Mouse (Mus musculus) limb, embryonic 12.5 days (tissue): Measurements from ENCODE around the gene Fem1a. TPM values are rescaled to one million over a fixed set of nuclear protein-coding genes. Genes with fewer than 3 reads are reported as not detected.
A peak's percentile ranks its signal among the peaks of the same experiment; 100 is the strongest.

ENCODE experiments used
- ATAC-seq: fragments of 200-750 bp; cut with Nextera tagmentation; 2 replicates; pipeline ENCODE4 v1.8.0; 2017; ENCODE audit warnings: low read depth, moderate TSS enrichment; ENCODE audit not compliant: insufficient number of reproducible peaks, insufficient read depth, low FRiP score, low TSS enrichment
- H3K27ac ChIP-seq: fragments of 300-500 bp; sonication (generic); 2 replicates; pipeline ENCODE4 v1.5.1; 2016; ENCODE audit warnings: mild to moderate bottlenecking, moderate library complexity
- H3K27me3 ChIP-seq: fragments of 300-500 bp; sonication (generic); 2 replicates; pipeline ENCODE4 v1.6.1; 2016; ENCODE audit warnings: mild to moderate bottlenecking, moderate library complexity
- H3K36me3 ChIP-seq: fragments of 300-500 bp; sonication (generic); 2 replicates; pipeline ENCODE4 v1.6.1; 2016; ENCODE audit warnings: mild to moderate bottlenecking, moderate library complexity
- H3K4me1 ChIP-seq: fragments of 300-500 bp; sonication (generic); replicated peaks from 2 replicates; pipeline ENCODE4 v1.6.1; 2016
- H3K4me2 ChIP-seq: fragments of 300-500 bp; sonication (generic); 2 replicates; pipeline ENCODE4 v1.6.1; 2016; ENCODE audit warnings: mild to moderate bottlenecking, moderate library complexity
- H3K4me3 ChIP-seq: fragments of 300-500 bp; sonication (generic); replicated peaks from 2 replicates; pipeline ENCODE4 v1.5.1; 2016; ENCODE audit warnings: mild to moderate bottlenecking
- H3K9ac ChIP-seq: fragments of 300-500 bp; sonication (generic); replicated peaks from 2 replicates; pipeline ENCODE4 v1.6.1; 2016; ENCODE audit warnings: mild to moderate bottlenecking, moderate library complexity
- H3K9me3 ChIP-seq: fragments of 300-500 bp; sonication (generic); 2 replicates; pipeline ENCODE4 v1.6.1; 2016; ENCODE audit warnings: mild to moderate bottlenecking, moderate library complexity
- WGBS: fragments of 180-500 bp; shearing (Covaris S2); methylation state at CpG from one replicate; pipeline ENCODE4 v1.1.7; 2016; 5-methylcytosine and 5-hydroxymethylcytosine counted together
- polyA plus RNA-seq: library from polyadenylated mRNA; unstranded; fragments of >200 nt; fragmentation: Nextera tagmentation; extraction: Ambion mirVana; gene quantifications from 2 replicates; pipeline ENCODE4 v1.2.1, GENCODE M21; 2016

The Fem1a gene
- polyA plus RNA-seq = 13.4 and 14.6 TPM in 2 replicates

- Histone ChIP-seq H3K4me1 (peaks cover 37% of the 10 kb centered on the region), H3K9me3 (no peaks in the 10 kb centered on the region), H3K27ac (peak within 1 kb of the TSS; percentile 87), H3K4me3 (peak within 1 kb of the TSS; percentile 72), H3K9ac (peak within 1 kb of the TSS; percentile 65), H3K4me2 (peak within 1 kb of the TSS; percentile 96), H3K27me3 (no peaks in the 10 kb centered on the region), H3K36me3 (peaks cover 37% of the 10 kb centered on the region)
- WGBS = under 1% methylated on average over 28 of the region's 28 CpGs
- ATAC-seq = peak; percentile 89
These were observed at the start of gene Fem1a for GRCm38 (mm10) chr17:56256239-56256881. TSS of gene Fem1a (plus strand) at chr17:56256810.

- H3K4me1 ChIP-seq = no peaks in the 10 kb centered on the region
- H3K9me3 ChIP-seq = no peaks in the 10 kb centered on the region
- no peak overlapping the region for H3K9ac ChIP-seq
- peaks cover 99% of the 10 kb centered on the region for H3K36me3 ChIP-seq
- no peak for ATAC-seq
- 87% methylated on average over 6 of the region's 6 CpGs for WGBS
- no peak overlapping the region for H3K4me2 ChIP-seq
- H3K4me3 ChIP-seq = no peak overlapping the region
- H3K27me3 ChIP-seq = no peaks in the 10 kb centered on the region
- no peak overlapping the region for H3K27ac ChIP-seq
These were observed 49.5 kb upstream of the Fem1a start for GRCm38 (mm10) chr17:56206986-56207674.

DNA sequence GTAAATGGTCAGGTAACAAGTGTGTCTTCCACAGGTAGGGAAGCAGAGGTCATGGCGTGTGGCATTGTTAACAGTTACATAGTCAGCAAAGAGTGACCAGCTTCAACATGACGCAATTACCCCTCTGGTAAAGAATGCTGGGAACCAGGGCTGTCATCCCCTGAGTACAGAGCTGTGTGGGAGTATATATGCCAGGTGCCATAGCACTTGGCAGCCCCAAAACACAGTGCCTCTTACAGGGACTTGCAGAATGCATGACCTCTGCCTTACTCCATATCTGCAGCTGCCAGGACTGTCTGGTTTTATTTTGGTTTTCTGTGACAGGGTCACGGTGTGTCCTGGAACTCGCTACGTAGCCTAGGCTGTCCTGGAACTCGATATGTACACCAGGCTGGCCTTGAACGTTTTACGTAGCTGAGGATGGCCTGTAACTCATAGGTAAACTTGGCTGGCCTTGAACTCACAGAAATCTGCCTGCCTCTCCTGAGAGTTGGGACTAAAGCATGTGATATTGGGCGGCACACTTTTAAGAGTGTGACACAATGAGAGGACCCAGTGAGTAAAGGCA lies 48.6 kb upstream of the Fem1a start:
- no peak overlapping the region for H3K27ac ChIP-seq
- no peaks in the 10 kb centered on the region for H3K9me3 ChIP-seq
- no peaks in the 10 kb centered on the region for H3K27me3 ChIP-seq
- H3K4me1 ChIP-seq = no peaks in the 10 kb centered on the region
- H3K4me2 ChIP-seq = no peak overlapping the region
- H3K4me3 ChIP-seq = no peak overlapping the region
- ATAC-seq = no peak
- H3K36me3 ChIP-seq = peaks cover 93% of the 10 kb centered on the region
- 92% methylated on average over 9 of the region's 9 CpGs for WGBS
- H3K9ac ChIP-seq = no peak overlapping the region

- Histone ChIP-seq H3K9ac (no peak overlapping the region), H3K4me2 (no peak overlapping the region), H3K27me3 (no peaks in the 10 kb centered on the region), H3K36me3 (peaks cover 85% of the 10 kb centered on the region), H3K9me3 (no peaks in the 10 kb centered on the region), H3K4me1 (no peaks in the 10 kb centered on the region), H3K4me3 (no peak overlapping the region), H3K27ac (no peak overlapping the region)
- WGBS = 90% methylated on average over 3 of the region's 3 CpGs
- ATAC-seq = no peak
These were observed 47.8 kb upstream of the Fem1a start for GRCm38 (mm10) chr17:56208821-56209220.

DNA sequence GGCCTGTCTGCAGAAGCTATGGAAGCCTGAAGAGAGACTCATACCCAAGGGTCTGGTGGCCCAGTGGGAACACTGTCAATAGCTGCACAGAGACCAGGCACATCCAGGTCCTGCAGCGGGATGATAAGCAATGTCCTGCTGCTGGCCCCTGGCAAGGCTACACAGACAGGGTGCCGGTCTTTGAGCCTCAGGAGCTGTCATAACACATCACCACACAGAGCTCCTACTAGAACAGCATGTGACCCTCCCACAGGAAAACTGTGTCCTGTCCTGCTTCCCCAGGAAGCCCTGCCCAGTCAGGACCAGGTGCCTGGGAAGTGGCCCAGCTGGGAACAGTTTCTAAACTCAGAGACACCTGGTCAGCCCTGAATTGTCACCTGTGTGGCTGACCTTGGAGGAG lies 45.5 kb upstream of the Fem1a start:
- H3K4me3 ChIP-seq = no peak overlapping the region
- no peaks in the 10 kb centered on the region for H3K4me1 ChIP-seq
- H3K27ac ChIP-seq = no peak overlapping the region
- H3K36me3 ChIP-seq = peaks cover 70% of the 10 kb centered on the region
- no peak for ATAC-seq
- no peaks in the 10 kb centered on the region for H3K27me3 ChIP-seq
- H3K4me2 ChIP-seq = no peak overlapping the region
- H3K9me3 ChIP-seq = no peaks in the 10 kb centered on the region
- no peak overlapping the region for H3K9ac ChIP-seq
- WGBS = 90% methylated on average over 2 of the region's 2 CpGs

DNA sequence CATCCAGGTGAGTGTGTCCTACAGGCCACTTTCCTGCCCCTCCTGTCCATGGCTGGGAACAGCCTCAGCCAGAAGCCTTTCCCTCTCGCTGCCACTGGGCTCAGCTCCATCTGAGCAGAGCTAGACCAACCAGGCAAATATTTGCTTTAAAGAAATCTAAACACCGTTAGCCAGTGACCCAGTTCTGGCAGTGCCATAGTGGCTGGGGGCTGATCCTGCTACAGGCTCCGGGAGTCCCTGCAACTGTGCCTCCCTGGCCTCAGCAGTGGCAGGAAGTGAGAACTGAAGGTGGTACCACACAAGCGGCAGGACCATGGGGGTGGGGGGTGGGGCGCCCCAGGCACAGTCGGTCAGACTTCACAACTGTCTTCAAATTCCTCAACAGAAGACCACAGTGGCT lies 43.9 kb upstream of the Fem1a start:
- no peak for ATAC-seq
- peaks cover 55% of the 10 kb centered on the region for H3K36me3 ChIP-seq
- peaks cover 13% of the 10 kb centered on the region for H3K4me1 ChIP-seq
- H3K27me3 ChIP-seq = no peaks in the 10 kb centered on the region
- no peaks in the 10 kb centered on the region for H3K9me3 ChIP-seq
- 57% methylated on average over 6 of the region's 6 CpGs for WGBS
- H3K9ac ChIP-seq = no peak overlapping the region
- H3K27ac ChIP-seq = no peak overlapping the region
- H3K4me2 ChIP-seq = no peak overlapping the region
- H3K4me3 ChIP-seq = no peak overlapping the region

DNA sequence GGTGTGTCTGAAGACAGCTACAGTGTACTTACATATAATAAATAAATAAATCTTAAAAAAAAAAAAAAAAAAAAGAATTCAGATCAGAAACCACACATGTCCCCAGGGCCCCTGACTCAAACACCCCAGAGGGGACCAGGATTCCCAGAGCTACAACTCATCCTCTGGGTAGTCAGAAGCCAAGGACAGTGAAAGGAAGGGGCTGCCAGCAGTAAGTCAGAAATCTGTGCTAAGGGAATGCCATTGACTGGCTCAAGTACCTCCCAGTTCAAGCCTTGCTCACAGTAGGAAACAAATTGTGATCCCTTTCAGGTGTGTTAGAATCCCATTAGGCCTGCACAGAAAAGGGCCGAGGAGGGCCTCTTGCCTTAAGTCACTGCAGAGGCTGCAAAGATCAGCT lies 42.4 kb upstream of the Fem1a start:
- no peak overlapping the region for H3K4me2 ChIP-seq
- no peak overlapping the region for H3K9ac ChIP-seq
- WGBS = 76% methylated on average over 1 of the region's 1 CpGs
- H3K4me1 ChIP-seq = peaks cover 18% of the 10 kb centered on the region
- ATAC-seq = no peak
- H3K9me3 ChIP-seq = no peaks in the 10 kb centered on the region
- no peaks in the 10 kb centered on the region for H3K27me3 ChIP-seq
- H3K4me3 ChIP-seq = no peak overlapping the region
- H3K36me3 ChIP-seq = peaks cover 39% of the 10 kb centered on the region
- H3K27ac ChIP-seq = no peak overlapping the region

DNA sequence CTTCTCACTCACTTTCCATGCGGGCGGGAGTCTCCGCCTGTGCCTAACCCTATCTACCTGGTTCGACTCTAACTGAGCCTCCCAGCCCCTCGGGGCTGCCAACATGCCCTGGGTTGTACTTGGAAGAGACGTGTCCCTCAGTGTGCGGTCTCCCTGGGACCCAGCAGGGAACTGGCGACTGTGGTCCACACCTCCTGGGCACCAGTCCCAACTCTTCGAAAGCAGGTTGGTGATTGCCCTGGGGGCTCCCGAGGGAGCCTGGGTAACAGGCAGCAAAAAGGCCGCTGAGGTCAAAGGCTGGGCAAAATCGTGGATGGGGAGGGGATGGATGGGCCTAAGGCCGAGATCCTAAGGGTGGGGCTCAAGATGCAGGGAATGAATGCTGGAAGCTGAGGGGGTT lies 38.9 kb upstream of the Fem1a start:
- Histone ChIP-seq H3K4me3 (peak overlapping the region; percentile 98), H3K36me3 (peaks cover 8% of the 10 kb centered on the region), H3K27ac (no peak overlapping the region), H3K9ac (peak overlapping the region; percentile 90), H3K4me2 (peak overlapping the region; percentile 83), H3K27me3 (peaks cover 2% of the 10 kb centered on the region; the same call in 1 of the 2 replicates), H3K9me3 (no peaks in the 10 kb centered on the region), H3K4me1 (peaks cover 18% of the 10 kb centered on the region)
- no peak for ATAC-seq
- 67% methylated on average over 13 of the region's 13 CpGs for WGBS

GRCm38 (mm10) chr17:56218377-56219191 lies 38.0 kb upstream of the Fem1a start, which contains the start of gene Dpp9:
TSS of gene Dpp9 (minus strand) at chr17:56218905.
- peak within 1 kb of the TSS; percentile 90 for H3K27ac ChIP-seq
- H3K4me1 ChIP-seq = peaks cover 18% of the 10 kb centered on the region
- peak within 1 kb of the TSS; percentile 83 for H3K4me2 ChIP-seq
- H3K27me3 ChIP-seq = peaks cover 3% of the 10 kb centered on the region; the same call in 1 of the 2 replicates
- H3K36me3 ChIP-seq = peaks cover 8% of the 10 kb centered on the region
- peak; percentile 99 for ATAC-seq
- no peaks in the 10 kb centered on the region for H3K9me3 ChIP-seq
- peak within 1 kb of the TSS; percentile 90 for H3K9ac ChIP-seq
- WGBS = 1% methylated on average over 59 of the region's 78 CpGs
- peak within 1 kb of the TSS; percentile 98 for H3K4me3 ChIP-seq

- Histone ChIP-seq H3K27me3 (peaks cover 3% of the 10 kb centered on the region; the same call in 1 of the 2 replicates), H3K4me3 (peak overlapping the region; percentile 98), H3K27ac (peak overlapping the region; percentile 56; the same call in 1 of the 2 replicates), H3K4me1 (peaks cover 18% of the 10 kb centered on the region), H3K9me3 (no peaks in the 10 kb centered on the region), H3K4me2 (peak overlapping the region; percentile 83), H3K9ac (peak overlapping the region; percentile 90), H3K36me3 (peaks cover 7% of the 10 kb centered on the region)
- ATAC-seq = peak; percentile 45; the same call in 1 of the 2 replicates
- WGBS = 48% methylated on average over 12 of the region's 12 CpGs
These were observed 37.4 kb upstream of the Fem1a start for GRCm38 (mm10) chr17:56219251-56219650.

GRCm38 (mm10) chr17:56219805-56220204 lies 36.8 kb upstream of the Fem1a start:
- Histone ChIP-seq H3K36me3 (peaks cover 2% of the 10 kb centered on the region; the same call in 1 of the 2 replicates), H3K9ac (no peak overlapping the region), H3K4me2 (no peak overlapping the region), H3K9me3 (no peaks in the 10 kb centered on the region), H3K27me3 (peaks cover 3% of the 10 kb centered on the region; the same call in 1 of the 2 replicates), H3K4me3 (no peak overlapping the region), H3K27ac (no peak overlapping the region), H3K4me1 (peaks cover 18% of the 10 kb centered on the region)
- ATAC-seq = no peak
- WGBS = 50% methylated on average over 3 of the region's 3 CpGs
